Mouse (Mus musculus): ENCODE measurements at regions not wholly inside any gene's neighbourhood (a gene's known extent, or its start where the extent isn't known, plus 50 kb on each side); places are given as distances from the start of the nearest gene placed in this dataset.
"Not testable (repeated sequence)": the region's sequence is repeated elsewhere in the genome, so short reads cannot be mapped to it uniquely, and the experiment has no call there.

DNA sequence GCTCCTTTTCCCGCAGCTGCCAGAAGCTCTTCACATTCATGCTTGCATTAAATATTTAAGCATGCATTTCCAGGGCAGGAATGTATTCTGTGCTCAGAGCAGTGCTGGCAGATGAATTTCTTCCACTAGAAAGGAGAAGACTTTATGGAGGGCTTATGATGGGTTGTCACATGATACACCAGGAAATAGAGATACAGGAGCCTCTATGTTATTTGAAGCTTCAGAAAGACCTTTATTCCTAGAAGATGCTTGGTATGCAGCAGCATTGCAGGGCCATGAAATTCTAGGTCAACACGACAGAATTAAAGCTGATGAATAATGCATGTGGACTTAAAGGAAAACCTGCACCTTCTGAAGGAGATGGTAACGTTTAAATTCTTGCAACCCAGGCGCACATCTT lies 212.1 kb downstream of the Adgrg6 start:
- DNase-seq (ENCODE audit: low read depth, low spot score), result no peak

DNA sequence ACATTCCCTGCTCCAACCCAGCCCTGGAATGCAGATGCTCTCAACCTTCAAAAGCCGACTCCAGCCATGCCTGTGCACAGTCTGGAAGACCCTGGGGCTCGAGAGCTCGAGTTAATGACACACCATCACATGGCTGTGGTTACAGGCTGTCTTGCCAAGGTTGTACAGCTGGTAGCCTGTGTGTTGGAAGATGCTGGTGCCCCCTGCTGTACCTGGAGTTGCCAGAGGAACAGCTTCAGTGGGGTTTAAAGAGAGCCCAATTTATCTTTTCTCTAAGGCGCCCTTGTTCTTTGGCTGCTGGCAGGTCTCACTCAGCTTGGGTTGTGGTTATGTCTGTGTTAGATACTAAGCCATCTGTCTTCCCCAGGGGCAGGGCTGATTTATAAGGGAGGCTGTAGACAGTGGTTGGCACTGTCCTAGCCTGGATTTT lies 212.8 kb downstream of the Adgrg6 start:
- peak; percentile 17 for DNase-seq (ENCODE audit: low read depth, low spot score)

DNA sequence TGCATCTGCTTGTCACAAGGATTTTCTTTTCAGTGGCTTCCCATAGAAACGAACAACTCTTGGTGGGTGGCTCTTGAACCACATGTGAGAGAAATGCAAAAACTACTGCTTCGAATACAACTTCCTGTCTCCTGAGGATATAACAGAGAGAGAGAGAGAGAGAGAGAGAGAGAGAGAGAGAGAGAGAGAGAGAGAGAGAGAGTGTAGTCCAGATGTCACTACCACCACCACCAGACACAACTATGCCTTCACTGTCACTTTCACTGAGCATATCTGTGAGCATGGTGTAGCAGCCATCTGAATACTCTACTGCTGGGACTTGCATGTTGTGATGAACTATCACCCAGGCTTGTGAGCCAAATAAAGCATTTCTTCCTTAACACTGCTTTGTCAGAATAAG lies 216.6 kb downstream of the Adgrg6 start:
- no peak for DNase-seq (ENCODE audit: low read depth, low spot score)

DNA sequence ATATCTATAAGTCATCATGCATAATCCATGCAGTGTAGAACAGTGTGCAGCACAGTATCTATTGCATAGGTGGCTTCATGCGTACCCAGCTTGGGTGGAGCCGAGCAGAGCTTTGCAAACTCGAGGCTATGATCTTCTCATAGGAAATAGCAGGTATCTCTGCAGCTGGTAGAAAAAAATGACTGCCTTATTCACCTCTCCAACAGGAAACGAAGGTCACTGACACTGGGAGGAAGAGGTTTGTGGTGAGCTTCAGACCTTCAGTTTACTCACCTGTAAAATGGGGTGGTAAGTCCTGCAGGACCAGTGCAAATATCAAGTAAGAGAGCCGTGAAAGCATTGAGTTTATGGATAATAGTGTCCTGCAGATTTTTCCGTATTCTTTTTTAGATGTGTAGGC lies 219.2 kb downstream of the Adgrg6 start:
- no peak for DNase-seq (ENCODE audit: low read depth, low spot score)

DNA sequence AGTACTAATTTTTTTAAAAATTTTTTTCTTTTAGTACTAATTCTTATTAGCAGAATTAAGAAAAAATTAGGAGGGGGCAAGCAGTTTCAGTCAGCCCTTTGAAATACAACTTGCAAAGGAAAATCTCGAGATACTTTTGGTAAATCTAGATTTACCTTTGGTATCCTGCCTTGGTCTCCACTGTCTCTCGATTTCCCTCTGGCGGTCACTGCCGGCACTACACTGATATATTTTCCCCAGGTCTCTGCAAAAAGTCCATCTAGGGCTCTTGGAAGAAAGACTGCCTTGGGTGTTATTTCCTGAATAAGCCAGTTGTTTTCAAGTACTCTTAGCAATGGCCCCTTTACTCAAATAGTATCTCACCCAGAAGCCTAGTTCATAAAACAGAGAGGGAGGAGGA lies 224.0 kb downstream of the Adgrg6 start:
- peak; percentile 78 for DNase-seq (ENCODE audit: low read depth, low spot score)

DNA sequence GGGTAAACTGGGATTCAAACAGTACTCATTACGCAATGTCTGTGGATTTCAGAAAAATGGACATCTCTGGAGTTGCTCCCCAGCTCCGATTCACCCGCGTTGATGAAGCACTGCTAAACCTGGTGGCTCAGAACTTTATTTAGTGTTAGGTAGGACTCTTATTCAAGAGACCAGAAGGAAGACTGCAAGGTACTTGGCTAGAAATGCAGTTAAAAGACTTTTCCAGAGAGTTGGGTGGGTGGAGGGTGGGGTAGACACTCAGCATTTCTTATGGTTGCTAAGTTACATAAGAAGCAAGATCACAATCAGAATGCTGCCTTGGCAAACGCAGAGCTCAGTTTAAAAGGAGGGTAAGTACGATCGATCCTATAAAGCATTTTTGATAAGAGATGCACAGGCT lies 230.2 kb downstream of the Adgrg6 start:
- no peak for DNase-seq (ENCODE audit: low read depth, low spot score)

DNA sequence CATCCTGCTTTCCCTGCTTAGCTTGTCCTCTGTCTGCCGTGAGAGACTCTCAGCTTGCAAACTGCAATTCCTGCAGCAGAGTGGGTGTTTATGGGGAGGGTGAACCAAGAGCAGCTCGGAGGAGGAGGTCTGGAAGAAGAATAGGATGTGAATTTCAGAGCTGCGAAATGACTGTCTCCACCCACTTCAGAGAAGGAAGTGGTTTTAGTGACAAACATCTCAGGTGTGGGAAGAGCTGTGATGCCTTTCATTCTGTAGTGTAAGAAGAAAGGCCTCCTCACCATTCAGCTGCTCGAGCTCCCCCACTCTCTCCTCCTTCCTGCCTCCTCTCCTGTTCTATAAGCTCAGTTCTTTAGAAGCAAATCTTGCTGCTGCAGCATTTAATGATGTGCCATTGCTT lies 230.9 kb downstream of the Adgrg6 start:
- DNase-seq (ENCODE audit: low read depth, low spot score), result no peak

DNA sequence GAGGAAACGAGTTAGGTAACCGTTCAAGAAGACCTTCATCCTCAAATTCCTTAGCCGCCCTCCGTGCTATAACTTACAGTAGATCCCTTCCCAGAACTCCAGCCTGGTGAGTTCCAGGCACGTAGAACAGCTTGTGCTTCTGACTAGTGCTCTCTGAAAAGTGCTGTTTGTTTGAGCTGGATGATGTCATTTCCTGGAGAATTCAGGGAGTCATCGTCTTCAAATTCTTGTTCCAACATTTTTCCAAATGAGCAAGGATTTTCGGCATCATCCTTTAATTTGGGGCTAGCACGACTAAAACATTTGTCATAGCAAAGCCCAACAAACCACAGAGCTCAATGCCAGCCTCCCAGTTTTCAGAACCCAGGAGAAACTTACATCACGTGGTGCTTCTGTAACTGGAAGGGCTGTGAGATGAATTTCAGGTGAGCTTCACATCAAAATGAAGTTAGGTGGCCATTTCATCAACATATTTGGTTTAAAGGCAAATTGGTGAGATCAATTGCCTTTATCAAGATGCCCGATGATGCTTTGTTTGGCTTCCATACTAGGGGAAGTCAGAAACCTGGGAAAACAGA lies 231.4 kb downstream of the Adgrg6 start:
- DNase-seq (ENCODE audit: low read depth, low spot score), result no peak

DNA sequence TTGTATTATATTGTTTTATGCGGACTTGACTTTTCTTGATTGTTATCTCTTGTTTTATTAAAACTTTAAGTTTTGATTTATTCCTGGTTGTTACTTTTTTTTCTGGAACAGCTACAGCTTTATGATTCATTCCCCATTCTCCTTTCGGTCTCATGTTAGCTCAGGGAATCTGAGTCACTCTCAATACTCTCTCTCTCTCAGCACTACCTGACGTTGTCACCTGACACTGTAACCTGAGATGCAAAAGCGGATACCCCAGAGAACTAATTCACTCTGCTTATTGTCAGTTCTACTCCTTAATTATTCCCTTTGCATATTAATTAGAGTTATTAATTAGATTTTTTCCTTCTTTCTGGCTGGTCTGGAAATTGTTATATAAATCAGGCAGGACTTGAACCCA lies 232.5 kb downstream of the Adgrg6 start:
- DNase-seq (ENCODE audit: low read depth, low spot score), result no peak

DNA sequence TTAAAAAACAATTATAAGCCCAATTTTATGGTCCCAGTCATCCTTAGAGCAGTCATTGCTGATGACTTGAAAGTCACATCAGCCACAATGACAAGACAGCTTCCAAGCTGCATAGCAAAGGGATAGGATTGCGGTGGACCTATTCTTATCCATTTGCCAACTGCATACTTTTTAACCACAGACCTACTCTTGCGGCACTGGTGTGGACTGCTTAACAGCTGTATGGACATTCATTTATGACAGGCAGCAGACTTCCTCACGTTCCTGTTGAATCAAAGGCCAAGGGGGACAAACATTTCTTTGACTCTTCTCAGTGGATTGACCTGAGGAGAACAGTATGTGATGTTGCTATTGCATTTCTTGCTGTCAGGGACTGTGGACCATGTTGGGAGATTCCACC lies 233.5 kb downstream of the Adgrg6 start:
- no peak for DNase-seq (ENCODE audit: low read depth, low spot score)

DNA sequence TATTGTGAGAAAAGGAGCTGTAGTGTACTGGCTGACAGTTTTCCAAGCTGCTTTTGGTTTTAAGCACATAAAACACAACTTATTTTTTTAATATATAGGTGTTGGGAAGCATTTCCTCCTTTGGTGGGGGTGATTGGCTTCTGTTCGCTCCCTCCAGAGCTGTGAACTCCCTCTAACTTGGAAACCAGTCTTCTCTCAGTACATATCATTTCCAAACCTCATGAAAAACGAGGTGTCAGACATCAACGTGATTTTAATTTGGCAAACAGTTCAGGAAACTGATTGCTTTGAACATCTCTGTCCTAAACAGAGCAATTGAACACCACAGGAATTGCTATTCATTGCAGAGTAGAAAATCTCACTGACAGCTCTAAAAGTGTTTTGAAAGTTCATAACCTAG lies 238.6 kb downstream of the Adgrg6 start:
- DNase-seq (ENCODE audit: low read depth, low spot score), result no peak

DNA sequence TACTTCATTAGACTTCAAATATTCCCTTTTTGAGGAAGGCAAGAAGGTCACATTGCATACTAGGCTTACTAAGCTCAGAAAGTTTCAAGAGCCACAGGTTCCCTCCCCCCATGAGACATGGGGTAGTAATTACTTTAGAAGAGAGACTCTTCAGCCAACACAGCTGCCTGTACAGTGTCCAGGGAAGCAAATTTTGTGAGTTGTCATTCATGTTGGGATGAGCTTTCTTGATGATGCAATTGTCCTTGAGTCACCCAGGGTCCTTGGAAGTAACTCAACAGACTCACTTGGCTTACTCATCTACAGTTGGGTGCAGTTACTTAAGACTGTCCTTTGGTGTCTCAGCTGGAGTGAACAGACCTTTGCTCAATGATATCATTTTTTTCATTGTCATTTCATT lies 242.0 kb downstream of the Adgrg6 start:
- DNase-seq (ENCODE audit: low read depth, low spot score), result no peak

DNA sequence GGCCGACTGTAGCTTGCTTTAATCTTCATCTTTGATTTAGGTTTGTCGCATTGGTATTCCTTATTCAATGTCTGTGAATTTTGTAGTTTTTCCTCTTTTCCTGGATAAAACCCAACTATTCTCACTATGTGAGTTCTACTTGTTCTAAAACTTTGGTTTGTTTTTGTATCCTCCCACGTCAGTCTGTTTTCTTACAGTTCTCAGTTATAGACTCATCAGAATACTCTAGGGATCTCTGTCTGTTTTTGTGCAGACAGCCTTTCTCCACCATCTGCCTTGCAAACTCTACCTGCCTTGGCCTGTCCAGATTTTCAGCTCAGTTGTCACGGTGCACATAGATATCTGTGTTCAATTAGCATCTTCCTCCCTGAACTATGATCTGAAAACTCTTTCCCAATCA lies 249.3 kb downstream of the Adgrg6 start:
- DNase-seq (ENCODE audit: low read depth, low spot score), result no peak

DNA sequence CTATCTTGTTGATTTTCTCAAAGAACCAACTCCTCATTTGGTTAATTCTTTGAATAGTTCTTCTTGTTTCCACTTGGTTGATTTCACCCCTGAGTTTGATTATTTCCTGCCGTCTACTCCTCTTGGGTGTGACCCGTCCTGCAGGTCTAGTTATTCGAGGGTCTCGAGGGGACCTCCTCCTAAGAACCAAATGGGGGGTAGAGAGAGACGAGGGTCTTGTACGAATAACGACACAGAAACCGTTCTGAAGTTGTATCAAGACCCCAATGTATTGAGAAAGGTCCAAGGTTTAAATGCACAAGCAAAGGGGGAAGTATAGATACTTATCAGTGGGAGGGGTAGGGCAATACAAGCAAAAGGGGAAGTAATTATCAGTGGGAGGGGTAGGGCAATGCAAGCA lies 252.8 kb downstream of the Adgrg6 start:
- DNase-seq (ENCODE audit: low read depth, low spot score), result not testable (repeated sequence)

DNA sequence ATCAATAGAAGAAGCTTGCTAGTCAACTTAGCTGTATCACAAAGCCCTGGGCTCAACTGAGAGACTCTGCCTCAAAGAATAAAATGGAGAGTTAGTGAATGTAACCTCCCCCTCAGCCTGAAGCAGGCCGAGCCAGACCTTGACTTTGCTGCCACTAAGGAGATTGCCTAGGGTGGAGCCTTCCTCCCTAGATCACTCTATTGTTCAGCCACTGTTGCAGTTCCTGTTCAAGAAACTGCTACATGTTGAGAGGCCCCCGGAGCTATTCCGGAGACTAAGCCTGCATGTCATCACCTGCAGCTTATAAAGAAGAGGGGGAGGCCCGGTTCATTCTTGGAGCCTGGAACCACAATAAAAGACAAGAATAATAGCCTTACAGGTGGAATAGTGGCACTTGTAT lies 257.9 kb downstream of the Adgrg6 start:
- DNase-seq (ENCODE audit: low read depth, low spot score), result no peak

DNA sequence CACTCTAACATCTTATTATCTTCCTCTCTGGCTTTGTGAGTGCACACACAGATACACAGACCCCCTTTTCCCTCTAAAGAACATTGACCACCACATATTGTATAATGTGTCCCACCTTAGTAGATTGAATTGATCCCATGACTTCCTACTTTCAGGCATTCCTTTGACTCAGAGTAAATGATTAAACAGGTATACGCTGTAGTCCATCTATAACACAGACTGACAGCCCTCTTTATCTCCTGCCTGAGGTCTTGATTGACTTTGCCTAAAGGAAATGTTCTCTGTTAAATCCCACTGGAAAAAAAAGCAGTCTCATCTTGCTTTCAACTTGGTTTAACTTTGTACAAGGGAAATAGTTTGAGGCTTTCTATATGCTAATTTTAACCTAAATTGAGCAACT lies 268.8 kb downstream of the Adgrg6 start:
- no peak for DNase-seq (ENCODE audit: low read depth, low spot score)

DNA sequence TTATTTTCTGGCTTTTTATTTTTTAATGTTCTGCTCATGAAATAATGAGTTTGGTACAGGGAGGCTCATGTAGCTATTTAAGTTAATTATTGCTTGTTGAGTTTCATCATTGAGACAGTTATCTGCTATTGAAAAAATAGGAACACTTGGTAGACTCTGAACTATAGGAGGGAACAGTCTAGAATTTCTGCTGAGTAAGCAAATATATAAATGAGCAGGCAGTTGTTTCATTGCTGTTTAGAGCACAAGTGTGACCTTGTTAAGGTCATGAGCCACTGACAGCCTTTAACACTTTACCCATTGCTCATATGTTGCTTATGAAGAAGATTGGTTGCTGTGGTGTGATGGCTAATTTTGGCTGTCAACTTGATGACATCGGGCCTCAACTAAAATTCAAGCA lies 270.0 kb downstream of the Adgrg6 start:
- DNase-seq (ENCODE audit: low read depth, low spot score), result no peak

DNA sequence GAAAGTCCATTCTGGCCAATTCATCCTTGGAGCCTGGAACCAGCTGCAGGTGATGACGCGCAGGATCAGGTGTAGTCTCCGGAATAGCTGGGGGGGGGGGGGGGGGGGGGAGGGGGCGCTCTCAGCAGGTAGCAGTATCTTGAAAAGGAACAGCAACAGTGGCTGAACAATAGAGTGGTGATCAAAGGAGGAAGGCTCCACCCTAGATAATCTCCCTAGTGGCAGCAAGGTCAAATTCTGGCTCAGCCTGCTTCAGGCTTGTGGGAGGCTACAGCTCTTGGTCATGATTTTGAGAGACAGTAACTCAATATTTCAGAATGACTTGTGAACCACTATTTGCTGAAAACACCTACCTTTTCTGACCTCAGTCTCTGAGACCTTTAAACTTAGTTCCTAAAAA lies 275.5 kb downstream of the Adgrg6 start:
- no peak for DNase-seq (ENCODE audit: low read depth, low spot score)

DNA sequence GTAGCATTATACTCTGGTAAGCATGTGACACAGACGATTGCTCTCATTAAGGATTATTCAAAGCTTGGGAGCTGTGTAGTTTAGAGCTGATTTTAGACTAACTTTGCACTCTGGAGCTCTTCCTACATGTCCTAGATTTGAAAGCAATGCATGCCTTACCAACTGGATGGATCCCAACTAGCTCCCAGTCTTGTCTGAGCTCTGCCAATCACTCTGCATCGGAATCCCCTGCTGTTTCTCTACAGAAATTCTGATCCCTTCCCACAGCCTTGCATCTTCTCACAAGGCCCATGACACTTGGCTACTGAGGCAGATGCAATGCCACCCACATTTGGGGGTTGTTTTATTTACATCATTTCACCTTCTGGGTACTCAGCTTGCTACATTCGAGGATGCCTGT lies 277.8 kb downstream of the Adgrg6 start:
- DNase-seq (ENCODE audit: low read depth, low spot score), result no peak

DNA sequence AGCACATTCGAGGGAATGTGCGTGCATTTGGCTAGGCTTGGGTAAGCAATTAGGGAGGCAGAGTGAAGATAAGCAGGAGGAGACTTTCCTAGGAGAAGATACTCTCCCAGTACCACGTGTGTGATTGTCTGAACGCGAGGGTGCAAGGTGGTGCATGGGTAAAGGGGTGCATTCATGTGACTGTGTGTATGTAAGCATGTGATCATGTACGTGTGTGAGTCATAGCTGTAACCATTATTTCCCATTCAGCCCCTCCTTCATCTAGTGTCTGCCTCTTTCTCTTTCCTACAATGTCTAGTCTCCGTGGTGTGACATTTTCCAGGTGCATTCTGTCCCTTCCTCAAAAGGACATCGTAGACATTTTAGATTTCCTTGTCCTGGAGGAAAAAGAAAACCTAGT lies 273.8 kb downstream of the Hivep2 start:
- DNase-seq (ENCODE audit: low read depth, low spot score), result no peak

DNA sequence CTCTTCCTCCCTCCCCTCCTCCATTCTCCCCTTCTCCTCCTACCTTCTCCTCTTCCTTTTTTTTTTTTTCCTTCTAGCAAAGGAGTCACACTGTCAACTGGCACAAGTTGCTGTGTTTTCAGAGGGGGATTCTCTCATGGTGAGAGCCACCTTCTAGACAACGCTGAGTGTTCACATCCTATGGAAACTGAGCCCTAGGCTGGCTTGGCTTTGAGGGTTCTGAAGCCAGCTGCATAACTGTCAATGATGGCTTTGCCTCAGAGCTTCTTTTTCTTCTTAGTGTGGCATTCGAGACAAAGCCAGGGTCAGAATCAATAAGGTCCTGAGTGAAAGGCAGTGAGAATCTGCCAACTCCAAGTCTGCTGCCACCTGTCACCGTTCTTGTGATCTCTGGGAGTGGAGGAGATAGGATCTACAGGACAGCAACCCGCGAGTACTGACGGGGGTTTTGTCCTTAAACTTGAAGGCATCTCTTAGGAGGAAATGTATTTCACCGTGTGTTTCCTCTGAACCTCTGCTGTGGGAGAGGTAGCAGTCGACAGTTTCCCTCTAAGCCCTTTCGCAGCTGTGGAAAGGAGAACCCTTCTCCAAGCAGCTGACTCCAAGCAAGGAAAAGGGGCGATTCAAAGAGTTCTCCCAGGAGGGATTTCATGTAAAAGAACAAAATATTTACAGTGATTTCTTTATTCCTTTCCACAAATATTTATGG lies 269.2 kb downstream of the Hivep2 start:
- no peak for DNase-seq (ENCODE audit: low read depth, low spot score)

DNA sequence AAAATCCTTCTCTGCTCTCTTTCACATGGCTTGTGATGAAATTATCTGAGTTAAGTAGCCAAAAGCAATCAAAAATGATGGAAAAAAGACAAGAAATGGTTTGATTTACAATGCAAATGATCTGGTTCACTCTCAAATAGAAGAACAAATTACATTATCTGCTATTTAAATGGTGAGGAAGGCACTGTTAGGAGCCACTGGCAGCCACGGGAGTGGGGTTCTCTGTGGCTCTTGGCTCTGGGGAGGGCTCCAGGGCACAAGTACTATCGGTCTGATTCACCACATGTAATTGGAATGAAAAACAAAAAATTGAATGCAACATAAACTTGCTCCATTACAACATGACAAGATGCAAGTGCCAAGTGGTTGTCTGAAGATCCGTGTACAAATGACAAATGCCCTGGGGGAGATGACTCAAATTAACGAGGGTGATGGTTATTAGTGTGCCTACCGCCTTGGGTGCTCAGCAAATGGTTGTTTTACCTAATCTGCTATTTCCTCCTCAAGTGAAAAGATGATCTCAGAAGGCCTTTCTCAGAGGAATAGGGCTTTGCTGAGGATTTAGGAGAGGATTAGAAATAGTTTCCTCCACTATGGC lies 268.2 kb downstream of the Hivep2 start:
- DNase-seq (ENCODE audit: low read depth, low spot score), result no peak

DNA sequence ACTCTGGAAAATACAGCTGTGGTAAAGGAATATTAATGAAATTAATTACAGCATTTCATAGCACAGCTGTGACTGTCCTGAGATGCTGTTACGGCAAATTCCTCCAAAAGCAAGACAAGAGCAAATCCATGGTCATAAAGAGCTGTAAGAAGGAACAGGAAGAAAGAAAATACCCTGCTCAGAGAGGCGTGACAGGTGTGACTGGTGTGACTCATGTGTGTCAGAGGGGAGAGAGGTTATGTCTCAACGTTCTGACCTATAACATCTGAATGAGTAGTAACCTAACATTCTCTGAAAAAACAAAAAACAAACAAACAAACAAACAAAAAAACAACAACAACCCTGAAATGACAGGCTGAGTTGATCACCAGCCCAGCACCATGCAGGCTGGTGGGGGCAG lies 267.5 kb downstream of the Hivep2 start:
- DNase-seq (ENCODE audit: low read depth, low spot score), result no peak

Data from forelimb bud, embryonic 11.5 days (tissue).